Mouse (Mus musculus): Measurements from ENCODE around the gene Slc4a10. TPM values are rescaled to one million over a fixed set of nuclear protein-coding genes. Genes with fewer than 3 reads are reported as not detected.
A peak's percentile ranks its signal among the peaks of the same experiment; 100 is the strongest.

Slc4a10 gene
- total RNA-seq, 4 experiments from 2014 or later: 203 to 233 (median 219) TPM

DNA sequence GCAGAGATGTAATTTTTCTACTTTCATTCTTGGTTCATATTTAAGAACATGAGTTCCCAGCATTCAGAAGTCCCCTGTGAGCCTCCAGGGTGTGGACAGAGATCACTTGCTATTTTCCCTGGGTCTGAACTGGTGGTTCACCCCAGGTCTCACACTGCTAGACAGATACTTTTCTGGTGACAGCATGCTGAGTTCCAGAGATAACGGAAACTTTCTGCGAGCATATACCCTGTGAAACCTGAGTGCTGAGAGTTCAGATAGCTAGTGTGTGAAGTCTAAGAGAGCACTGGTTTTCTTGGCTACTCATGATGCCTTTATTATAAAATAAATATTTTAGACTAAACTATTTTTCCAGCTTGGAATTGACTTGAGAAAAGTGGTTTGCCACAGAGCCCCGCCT lies 232.5 kb downstream of the Slc4a10 start:
- DNase-seq (ENCODE audit: low spot score in 2 of 2): no peak

DNA sequence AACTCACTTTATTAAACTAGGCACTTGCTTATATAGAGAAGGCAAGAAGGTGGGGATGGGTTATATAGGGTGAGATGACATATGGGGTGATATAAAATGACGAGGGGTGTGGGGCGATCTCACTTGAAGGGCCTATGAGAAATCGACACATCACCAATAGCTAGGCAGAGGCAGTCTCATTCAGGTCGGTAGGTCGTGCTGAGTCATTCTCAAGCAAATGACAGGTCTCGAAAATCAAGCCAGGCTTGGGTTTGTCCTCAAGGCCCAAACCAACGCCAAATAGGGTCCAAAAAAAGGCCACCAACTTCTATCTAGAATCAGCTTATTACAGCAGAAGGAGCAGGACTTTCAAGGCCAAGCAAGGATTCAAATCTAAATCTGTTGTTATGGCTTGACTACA lies 233.5 kb downstream of the Slc4a10 start:
- DNase-seq (ENCODE audit: low spot score in 2 of 2): no peak

DNA sequence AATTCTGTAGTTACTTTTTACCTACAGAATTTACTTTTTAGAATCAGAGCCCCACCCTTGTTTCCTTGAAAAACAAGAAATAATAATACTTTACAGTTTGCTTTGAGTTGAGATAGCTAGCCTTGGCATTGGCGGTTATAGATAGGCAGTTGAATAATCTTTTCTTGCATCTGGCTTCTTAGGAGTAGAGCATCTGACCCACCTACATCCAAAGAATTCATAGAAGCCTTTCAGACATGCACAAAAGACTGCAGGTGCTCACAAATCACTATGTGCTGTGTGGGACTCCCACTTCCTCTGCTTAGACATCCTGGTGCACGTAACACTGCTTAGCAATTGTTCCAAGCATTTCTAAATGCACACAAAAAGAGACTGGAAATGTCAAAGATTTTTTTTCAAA lies 238.8 kb downstream of the Slc4a10 start:
- no peak for DNase-seq (ENCODE audit: low spot score in 2 of 2)

DNA sequence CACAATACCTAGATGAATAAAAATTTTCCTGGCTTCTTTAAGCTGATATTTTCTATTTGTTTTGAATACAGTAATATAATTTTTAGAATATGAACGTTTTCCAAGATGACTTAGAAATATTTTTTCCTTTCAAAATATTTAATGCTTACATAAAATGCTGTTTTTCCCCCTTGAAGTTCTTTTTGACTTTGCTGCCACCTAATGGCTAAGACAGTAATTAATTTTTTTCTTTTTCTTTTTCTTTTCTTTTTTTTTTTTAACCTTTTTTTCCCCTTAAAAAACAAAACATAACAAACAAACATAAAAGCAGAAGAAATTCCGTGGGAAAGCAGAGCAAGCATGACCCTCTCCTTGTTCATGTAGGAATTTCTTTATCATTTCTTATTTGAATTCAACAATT lies 239.6 kb downstream of the Slc4a10 start:
- DNase-seq (ENCODE audit: low spot score in 2 of 2): no peak

DNA sequence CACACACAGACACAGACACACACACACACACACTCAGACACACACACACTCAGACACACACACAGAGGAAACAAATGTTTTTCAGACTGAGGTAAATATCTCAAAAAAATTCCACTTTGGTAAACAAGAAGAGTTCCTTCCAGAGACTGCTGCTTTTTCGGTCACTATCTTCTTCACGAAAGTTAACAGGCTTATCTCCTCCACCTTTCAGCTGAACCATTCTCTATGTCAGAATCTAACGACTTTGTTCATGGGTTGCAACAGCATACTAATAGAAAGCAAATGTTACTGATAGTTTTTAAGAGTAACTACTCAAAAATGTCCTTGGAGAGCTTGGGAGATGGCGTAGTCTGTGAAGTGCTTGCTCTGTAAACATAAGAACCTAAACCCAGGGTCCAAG lies 241.3 kb downstream of the Slc4a10 start:
- DNase-seq (ENCODE audit: low spot score in 2 of 2): no peak

DNA sequence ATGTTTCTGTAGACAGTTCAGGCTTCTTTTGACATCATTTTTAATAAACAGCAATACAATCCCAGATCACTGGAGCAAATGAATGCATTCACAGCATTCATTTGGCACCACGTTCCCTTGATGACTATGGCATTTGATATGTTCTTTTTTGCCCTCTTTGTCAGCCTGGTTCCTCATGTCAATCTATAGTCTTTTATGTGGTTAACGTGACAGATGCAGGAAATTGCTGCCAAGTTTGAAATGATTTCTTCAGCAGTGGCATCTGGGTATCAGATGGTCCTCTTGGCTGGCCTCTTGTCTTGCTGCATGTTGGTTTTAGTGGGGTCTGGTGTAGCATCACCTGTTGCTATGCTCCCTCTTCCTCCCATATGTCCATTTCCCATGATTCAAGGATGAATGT lies 247.6 kb downstream of the Slc4a10 start:
- DNase-seq (ENCODE audit: low spot score in 2 of 2): no peak

DNA sequence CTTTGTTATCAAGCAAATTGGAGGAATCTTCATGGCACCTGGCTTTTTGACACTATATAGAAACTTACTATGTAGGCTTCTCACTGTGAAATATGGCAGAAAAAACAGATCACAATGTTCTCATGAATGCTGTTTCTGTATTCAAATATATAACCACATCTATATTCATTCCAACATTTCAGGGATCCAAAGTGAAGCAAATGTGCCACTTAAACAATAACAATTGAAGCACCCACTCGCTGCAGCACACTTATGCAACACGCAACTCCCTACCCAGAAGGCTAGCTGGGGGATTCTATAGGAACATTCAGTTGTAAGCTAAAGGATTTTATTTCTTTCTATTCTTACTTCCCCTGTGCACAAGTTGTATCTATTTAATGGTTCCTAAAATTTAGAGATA lies 255.5 kb downstream of the Slc4a10 start:
- DNase-seq (ENCODE audit: low spot score in 2 of 2): no peak

DNA sequence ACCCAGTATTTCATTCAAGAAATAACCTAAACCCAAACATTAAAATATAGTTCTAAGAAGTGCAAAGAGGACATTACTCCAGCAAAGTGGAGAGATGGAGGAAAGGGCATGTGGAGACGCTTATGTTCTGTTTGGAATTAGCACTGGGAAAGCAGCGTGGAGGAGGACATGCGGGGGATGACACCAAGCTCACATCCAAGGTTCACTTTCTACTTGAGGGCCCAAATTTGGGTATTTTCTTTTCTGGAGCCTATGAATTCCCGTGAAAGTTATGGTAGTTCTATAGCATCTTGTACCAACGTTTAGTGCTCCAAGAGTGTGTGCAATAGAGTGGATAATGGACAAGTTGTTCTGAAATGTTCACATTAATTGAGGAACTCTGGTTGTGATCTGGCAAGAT lies 260.7 kb downstream of the Slc4a10 start:
- no peak for DNase-seq (ENCODE audit: low spot score in 2 of 2)

DNA sequence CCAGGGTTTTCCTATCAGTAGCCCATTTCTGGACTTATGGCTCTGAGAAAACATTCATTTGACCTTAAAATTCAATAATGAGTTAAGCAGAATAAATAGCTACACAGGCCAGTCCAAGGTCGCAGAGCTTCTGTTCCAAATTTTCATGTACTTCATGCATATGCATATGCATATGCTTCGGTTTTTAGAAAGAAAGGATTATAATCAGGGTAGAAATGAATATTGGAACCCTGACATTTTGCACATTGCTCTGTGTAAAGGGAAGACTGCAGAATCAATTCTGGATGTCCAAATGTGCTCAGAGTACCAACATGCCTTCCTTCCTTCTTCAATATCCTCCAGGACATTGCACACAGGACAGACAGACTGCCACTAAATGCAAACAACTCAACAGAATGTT lies 261.2 kb downstream of the Slc4a10 start:
- DNase-seq (ENCODE audit: low spot score in 2 of 2): no peak

DNA sequence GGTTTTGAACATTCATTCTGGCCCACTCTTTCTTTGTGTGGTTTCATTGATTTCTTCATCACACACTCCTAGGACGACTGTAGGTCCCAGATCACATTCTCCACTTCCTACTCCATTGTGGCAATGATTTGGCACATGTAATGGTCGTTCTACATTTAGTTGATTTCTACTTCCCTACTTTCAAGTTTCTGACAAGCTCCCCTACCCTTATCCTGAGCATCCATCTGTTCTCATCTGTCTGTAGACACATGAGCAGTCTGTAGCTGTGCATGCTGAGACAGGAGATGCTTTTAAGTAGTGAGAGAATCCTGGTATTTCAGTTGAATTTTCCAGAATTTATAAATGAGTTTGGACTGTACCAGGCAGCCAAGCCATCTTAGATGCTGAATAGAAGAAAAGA lies 270.7 kb downstream of the Slc4a10 start:
- DNase-seq (ENCODE audit: low spot score in 2 of 2): no peak

DNA sequence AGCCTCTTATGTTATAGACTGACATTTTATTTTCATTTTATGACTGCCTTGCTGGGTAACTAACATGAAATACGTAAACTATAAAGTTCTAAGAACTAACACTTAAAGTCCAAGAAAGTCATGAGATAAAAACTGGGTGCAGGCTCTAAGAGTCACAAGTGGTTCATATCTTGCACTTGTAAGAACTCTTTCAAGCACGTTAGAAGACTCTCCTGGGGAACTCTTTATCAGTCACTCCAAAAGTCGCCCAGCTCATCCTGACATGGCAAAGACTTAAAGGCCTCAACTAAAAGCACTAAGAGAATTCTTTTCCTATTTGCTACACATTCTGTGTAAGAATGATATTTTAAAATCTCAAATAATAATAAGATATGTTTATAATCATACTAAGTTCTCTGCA lies 273.2 kb downstream of the Slc4a10 start:
- DNase-seq (ENCODE audit: low spot score in 2 of 2): no peak

DNA sequence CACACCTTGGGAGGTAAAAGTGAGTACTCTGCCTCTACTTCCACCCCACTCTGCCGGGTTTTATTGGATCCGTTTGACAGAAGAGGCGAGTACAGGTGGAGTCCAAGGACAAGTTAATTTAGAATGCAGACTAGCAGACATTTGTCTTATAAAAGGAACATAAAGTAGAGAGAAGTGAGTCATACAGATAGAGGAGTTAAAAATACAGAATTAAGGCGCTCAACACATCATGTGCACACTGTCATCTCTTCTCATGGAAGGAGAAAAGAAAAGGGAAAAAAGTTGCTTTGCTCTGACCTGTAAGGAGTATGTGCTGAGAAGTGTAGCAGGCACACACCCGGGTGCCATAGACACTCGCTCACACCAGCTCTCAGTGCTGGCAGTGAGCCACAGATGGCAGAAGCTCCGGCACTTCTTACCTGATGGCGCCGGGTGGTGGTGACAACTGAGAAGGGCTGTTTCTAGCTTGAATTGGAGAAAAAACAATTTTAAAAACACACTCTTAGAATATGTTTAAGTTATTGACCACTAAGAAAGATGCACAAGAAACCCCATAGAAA lies 276.9 kb downstream of the Slc4a10 start:
- DNase-seq (ENCODE audit: low spot score in 2 of 2): peak in 1 of 2 experiments; percentile 43

DNA sequence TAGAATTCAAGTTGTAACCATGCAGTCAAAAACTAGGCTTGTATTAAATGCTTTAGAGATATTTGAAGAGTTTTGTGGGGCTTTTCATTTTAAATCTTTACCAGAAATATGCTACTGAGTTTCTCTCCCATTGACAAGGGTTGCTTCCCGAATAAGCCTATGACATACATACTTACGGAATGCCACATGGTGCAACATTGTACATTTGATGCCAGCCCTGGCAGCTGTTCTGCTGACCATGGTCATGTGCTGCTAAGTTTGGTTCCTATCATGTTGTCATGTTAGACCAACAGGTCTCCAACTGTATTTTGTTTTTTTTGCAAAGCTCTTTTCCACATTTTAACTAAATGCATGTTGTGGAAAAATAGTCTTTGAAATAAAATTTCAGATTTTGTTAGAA lies 279.1 kb downstream of the Slc4a10 start:
- DNase-seq (ENCODE audit: low spot score in 2 of 2): no peak

DNA sequence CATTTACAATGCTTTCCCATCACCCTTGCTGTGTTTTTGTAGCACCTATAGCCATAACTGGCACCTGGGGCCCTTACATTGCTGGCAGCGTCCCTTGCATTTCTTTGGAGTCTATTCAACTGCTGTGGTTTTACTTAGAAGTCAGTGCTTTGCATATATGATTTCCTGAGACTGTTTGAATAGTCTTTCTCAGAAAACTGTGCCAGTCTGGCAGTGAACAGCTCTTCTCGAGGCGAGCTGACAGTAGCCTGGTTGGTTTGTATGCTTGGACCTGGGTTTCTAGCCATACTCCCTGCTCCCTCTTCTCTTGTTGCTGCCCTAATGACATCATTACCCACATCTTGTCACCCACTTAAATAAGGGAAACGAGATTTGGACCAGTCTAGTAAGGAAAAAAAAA lies 285.7 kb downstream of the Slc4a10 start:
- DNase-seq (ENCODE audit: low spot score in 2 of 2): no peak

DNA sequence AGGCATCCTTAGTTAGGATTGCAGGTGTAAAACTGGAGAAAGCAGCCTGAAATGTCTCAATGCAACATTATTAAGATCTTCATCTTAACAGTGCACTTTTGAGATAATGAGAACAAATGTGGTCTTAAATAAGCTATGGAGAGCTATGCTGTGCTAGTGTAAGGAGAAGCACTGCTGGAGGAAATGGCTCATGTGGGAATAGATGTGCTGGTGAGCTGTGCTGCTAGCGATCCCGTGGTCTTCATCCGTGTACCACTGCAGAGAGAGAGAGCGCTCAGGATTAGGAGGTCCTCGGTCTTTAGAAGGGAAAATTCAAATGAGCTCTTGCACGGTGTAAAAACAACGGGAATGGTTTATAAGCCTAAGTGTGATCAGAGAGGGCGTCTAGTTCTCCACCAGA lies 286.2 kb downstream of the Slc4a10 start:
- no peak for DNase-seq (ENCODE audit: low spot score in 2 of 2)

DNA sequence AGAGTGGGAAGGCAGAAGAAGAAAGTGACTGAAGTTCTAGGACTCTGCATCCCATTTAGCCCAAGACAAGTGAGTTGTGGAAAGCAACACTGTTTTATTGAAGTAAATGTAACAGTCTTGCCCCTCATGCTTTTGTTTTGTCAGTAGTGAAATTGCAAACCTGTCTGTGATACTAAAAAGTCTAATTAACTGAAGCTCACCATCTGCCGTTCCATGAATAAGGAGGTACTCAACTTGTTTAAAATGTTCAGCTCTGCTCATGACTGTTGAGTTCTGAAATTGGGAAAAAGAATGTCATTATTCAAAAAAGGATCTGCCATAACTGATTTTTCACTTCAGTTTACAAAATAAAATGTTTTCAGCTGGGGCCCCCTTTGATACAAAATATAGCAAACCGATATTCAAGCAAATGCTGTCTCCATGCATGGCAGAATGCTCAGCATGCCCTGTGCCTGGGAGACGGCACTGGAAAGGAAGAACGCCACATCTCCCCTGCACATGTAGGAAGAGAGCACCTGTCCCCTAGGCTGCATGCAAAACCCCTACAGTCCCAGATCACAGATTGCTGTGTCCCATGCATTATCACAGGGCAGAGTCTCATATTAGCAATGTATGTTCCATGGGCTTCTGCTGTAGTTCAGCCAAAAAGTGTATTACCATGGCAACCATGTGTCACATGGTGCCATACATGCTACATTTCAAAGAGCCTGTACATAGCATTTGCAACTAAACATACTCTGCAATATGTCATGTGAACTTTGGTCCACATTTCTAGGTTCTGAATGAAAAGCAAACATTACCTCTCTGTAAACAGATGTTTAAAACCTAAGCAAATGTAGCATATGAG lies 288.4 kb downstream of the Slc4a10 start:
- DNase-seq (ENCODE audit: low spot score in 2 of 2): no peak

DNA sequence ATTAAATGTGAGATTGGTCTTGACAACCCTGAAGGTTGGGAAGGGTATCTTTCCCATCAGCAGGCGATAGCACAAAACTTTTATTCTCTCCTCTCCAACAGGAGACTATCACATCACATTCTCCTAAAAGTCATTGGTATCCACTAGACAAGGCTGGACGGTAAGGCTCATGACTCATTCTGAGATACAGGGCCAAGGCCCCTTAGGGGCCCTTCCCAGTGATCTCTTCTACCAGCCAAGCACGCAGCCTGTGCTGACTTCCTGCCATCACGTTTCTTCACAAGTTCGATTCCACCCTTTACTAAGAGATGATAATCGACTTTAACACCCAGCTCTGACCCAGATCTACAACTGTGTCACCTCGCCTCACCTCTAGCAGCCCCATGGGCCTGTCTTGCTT lies 290.8 kb downstream of the Slc4a10 start:
- no peak for DNase-seq (ENCODE audit: low spot score in 2 of 2)

DNA sequence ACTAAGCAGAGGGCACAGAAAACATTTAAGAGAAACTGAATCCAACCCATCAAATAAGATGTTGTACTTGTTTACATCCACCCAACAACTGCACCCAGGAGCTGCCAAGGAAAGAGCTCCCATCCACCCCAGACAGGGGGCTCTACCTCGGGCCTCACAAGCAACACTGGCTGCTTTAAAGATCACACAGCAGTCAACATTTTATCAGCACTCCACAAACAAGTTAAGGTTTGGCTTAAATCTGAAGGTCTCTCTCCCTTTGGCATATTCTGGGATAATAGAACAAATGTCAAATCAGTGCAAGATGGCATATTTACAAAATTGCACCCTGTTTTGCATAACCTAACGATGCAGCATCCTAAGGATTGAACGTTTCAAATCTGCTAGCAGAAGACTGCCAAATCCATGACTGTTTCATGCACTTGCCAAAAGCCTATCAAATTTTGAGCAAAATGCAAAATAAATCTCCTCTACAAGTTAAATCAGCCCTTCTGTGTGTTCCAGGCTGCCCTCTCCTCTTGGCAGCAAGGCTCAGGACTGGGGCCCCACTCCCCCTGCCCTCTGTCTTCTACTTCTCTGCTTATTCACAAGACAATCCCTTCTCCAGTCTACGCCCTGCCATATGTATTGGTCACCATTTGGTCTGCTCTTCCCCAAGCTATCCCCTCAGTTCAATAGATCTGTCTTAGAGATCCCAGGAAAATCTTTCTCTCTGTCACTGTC lies 293.1 kb downstream of the Slc4a10 start:
- DNase-seq (ENCODE audit: low spot score in 2 of 2): no peak

DNA sequence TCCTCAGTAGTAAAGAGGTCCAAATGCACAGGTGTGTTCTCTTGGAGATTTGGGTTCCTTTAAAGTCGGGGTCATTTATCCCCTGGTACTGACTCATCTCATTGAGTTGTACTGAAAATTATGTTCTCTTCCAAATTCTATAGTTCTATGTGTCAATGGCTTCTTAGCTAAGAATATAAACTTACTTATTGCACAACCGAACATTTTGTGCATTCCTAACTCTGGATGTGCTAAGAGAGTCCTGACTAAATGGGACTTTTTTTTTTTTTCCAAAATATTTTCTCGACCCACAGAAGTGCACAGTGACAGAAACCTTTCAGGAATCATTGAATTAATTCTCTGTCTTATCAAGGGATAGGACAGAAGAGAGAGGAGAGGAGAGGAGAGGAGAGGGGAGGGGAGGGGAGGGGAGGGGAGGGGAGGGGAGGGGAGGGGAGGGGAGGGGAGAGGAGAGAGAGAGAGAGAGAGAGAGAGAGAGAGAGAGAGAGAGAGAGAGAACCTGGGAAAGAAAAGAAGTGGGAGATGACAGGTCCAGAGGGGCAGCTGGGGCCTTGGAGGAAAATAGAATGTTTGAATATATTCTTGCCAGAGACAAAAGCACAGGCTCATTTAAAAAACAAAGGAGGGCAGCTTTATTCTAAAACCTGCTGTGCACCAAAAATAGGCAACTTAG lies 294.9 kb downstream of the Slc4a10 start:
- no peak for DNase-seq (ENCODE audit: low spot score in 2 of 2)

DNA sequence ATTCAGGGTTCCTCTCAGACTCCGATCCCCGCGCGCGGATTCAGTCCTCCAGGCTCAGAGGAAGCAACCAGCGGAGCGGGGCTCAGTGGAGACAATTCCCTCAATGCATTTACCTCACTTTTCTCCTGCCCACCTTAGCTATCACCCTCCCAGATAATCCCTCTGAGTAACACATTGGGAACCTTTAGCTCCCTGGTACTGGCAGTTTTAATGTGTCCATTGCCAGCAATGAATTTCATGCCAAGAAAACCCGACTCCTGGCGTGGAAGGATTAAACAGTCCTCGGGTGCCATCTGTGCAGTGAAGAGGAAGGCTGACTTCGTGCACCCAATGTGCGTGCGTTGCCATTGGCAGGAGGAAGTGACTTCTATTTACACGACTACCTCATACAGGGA lies 295.5 kb downstream of the Slc4a10 start:
- DNase-seq (ENCODE audit: low spot score in 2 of 2): no peak

DNA sequence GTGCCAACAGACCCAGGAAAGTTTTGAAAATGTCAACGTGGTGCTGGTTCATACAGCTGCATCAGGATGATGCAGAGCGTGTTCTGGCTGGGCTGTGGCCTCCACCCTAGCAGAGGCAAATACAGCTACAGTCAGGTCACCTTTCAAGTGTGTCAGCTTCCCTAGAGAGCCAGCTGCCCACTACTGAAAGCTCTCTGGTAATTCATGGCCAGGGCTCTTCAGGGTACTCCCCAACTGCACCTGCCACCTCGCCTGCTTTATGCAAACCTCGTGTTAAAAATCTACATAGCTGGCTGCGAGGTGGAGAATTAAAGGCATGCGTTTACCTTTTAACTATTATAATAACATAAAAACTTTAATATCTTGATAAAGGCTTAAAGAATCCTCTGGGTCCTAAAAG lies 298.1 kb downstream of the Slc4a10 start:
- DNase-seq (ENCODE audit: low spot score in 2 of 2): no peak

DNA sequence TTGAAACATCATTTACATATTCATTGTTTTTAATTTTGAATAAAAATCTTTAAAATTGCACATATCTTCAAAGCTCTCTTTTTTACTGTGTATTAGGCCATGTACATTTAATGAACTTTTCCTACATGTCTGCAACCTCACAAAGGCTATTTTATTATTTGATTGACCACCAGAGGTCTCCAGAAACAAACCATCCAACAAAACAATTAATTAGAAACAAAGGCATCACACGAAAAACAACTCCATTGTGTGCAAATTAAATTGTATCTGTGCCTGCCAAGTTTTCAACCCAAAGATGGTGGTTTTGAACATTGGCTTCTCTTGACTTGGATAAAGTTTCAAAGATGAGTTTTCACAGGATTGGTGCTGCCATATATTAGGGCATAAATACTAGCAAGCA lies 300.5 kb downstream of the Slc4a10 start:
- no peak for DNase-seq (ENCODE audit: low spot score in 2 of 2)

Data from layer of hippocampus, adult 8-10 months (tissue).